Mouse (Mus musculus) hindlimb bud, embryonic 11.5 days (tissue): ENCODE data around the gene Tbc1d22a.

Experiments used
- DNase-seq: peaks from one replicate; pipeline ENCODE4 v3.0.0-alpha.2; 2012; ENCODE audit warnings: low read depth, low spot score; ENCODE audit errors: extremely low spot score

The Tbc1d22a gene

GRCm38 (mm10) chr15:86234001-86234400, 19.7 kb downstream of the Tbc1d22a start:
- no peak for DNase-seq

GRCm38 (mm10) chr15:86234517-86235441, 20.5 kb downstream of the Tbc1d22a start:
- DNase-seq: no peak

GRCm38 (mm10) chr15:86236252-86236651, 22.0 kb downstream of the Tbc1d22a start:
- DNase-seq: no peak

GRCm38 (mm10) chr15:86238076-86238475, 23.8 kb downstream of the Tbc1d22a start:
- DNase-seq: no peak

GRCm38 (mm10) chr15:86239068-86239467, 24.8 kb downstream of the Tbc1d22a start:
- no peak for DNase-seq

GRCm38 (mm10) chr15:86239801-86240200, 25.5 kb downstream of the Tbc1d22a start:
- DNase-seq: no peak

GRCm38 (mm10) chr15:86243708-86244107, 29.4 kb downstream of the Tbc1d22a start:
- DNase-seq: peak; percentile 46

- no peak for DNase-seq
Observed at GRCm38 (mm10) chr15:86244380-86244779, 30.1 kb downstream of the Tbc1d22a start.

GRCm38 (mm10) chr15:86250269-86250668, 36.0 kb downstream of the Tbc1d22a start:
- DNase-seq: no peak

GRCm38 (mm10) chr15:86252130-86252529, 37.9 kb downstream of the Tbc1d22a start:
- DNase-seq: no peak

- no peak for DNase-seq
Observed at GRCm38 (mm10) chr15:86252684-86253083, 38.4 kb downstream of the Tbc1d22a start.

- no peak for DNase-seq
Observed at GRCm38 (mm10) chr15:86253411-86253810, 39.2 kb downstream of the Tbc1d22a start.

- no peak for DNase-seq
Observed at GRCm38 (mm10) chr15:86256201-86256600, 41.9 kb downstream of the Tbc1d22a start.

- no peak for DNase-seq
Observed at GRCm38 (mm10) chr15:86256728-86257179, 42.5 kb downstream of the Tbc1d22a start.

GRCm38 (mm10) chr15:86257916-86258685, 43.8 kb downstream of the Tbc1d22a start:
- DNase-seq: no peak

GRCm38 (mm10) chr15:86259233-86259632, 45.0 kb downstream of the Tbc1d22a start:
- DNase-seq: no peak

GRCm38 (mm10) chr15:86260111-86260510, 45.9 kb downstream of the Tbc1d22a start:
- DNase-seq: no peak

GRCm38 (mm10) chr15:86264389-86264788, 50.1 kb downstream of the Tbc1d22a start:
- no peak for DNase-seq

GRCm38 (mm10) chr15:86264803-86265202, 50.5 kb downstream of the Tbc1d22a start:
- no peak for DNase-seq

GRCm38 (mm10) chr15:86266975-86267374, 52.7 kb downstream of the Tbc1d22a start:
- no peak for DNase-seq

GRCm38 (mm10) chr15:86268526-86268925, 54.3 kb downstream of the Tbc1d22a start:
- no peak for DNase-seq

- DNase-seq: no peak
Observed at GRCm38 (mm10) chr15:86275754-86276153, 61.5 kb downstream of the Tbc1d22a start.
